Mouse (Mus musculus): ENCODE data around the gene Defb48. TPM values are rescaled to one million over a fixed set of nuclear protein-coding genes. Genes with fewer than 3 reads are reported as not detected.

Gene Defb48
- total RNA-seq, 1 experiment: not detected

DNA sequence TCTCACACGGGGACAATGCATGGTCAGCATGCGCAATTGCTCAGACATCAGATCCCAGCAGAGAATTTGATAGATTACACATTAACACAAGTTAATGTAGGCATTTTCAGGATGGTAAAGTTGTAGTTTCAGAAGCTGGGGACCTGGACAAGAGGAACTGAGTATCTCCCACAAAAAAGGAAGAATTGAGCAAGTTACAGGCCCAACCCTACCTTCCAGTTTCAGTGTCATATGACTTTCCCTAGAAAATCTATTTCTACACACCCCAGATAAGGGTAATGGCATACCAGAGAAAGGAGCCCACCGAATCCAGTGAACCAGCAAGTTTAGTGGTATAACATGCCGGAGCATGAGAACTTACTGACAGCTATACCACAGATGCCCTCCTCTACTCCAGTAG is 20.7 kb downstream of the Defb48 start:
- no peak for TF ChIP-seq ZNF384 (IDR thresholded peaks at IDR 0.05; ENCODE audit: low read depth, low read length)
- no peak for TF ChIP-seq MAFK (IDR thresholded peaks at IDR 0.05; ENCODE audit: insufficient read depth, low read depth, low read length)
- TF ChIP-seq HCFC1 (IDR thresholded peaks at IDR 0.05; ENCODE audit: borderline replicate concordance, insufficient read depth, low read length): no peak
- TF ChIP-seq CHD2 (IDR thresholded peaks at IDR 0.05; ENCODE audit: low read depth, low read length): no peak
- TF ChIP-seq ZC3H11A (IDR thresholded peaks at IDR 0.05; ENCODE audit: borderline replicate concordance, low read depth, low read length): no peak
- H3K4me3 ChIP-seq (ENCODE audit: insufficient read depth in 1 of 2, low read depth in 1 of 2, low read length in 2 of 2, poor library complexity in 1 of 2, severe bottlenecking in 1 of 2): no peak overlapping the region
- H3K9me3 ChIP-seq (ENCODE audit: control insufficient read depth, insufficient read depth, low read depth, low read length): no peaks in the 10 kb centered on the region
- no peak overlapping the region for H3K9ac ChIP-seq (ENCODE audit: insufficient read depth, low read depth, low read length, poor library complexity, severe bottlenecking)
- H3K27ac ChIP-seq (ENCODE audit: insufficient read depth, low read depth, low read length, poor library complexity, severe bottlenecking): no peak overlapping the region
- no peak for DNase-seq (ENCODE audit: low read depth, low spot score)
- in situ Hi-C loops (cut with MboI; ENCODE audit: low sequenced_read_pairs in 2 of 2, unreplicated experiment in 2 of 2): no loop called here
- no peaks in the 10 kb centered on the region for H3K36me3 ChIP-seq (ENCODE audit: control insufficient read depth, insufficient read depth, low read length, poor library complexity, severe bottlenecking)
- peaks cover 0 to 10% of the 10 kb centered on the region in 2 experiments; a peak in 2 of 4 replicates for H3K4me1 ChIP-seq (ENCODE audit: control insufficient read depth in 2 of 2, insufficient read depth in 2 of 2, low read length in 2 of 2, poor library complexity in 1 of 2)

DNA sequence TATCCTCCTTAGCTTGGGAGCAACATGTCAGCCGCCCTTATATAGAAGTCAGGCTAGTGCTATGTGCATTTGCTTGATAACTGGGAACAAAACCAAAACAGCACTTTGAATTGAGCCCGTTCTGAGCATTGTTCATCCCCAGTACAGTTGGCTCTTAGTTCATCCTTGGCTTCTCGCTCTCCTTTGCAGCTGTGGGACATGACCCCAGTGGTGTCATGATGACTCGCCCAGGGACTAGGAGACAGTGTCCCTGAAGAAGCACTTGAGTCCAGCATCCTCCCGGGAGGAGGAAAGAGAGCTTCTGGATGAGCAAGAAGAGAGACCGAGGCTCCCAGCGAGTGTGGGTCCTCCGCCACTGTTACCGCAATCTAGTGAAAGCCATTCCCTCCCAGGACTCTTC is 28.2 kb downstream of the Defb48 start:
- Histone ChIP-seq H3K4me3 (ENCODE audit: insufficient read depth in 1 of 2, low read depth in 1 of 2, low read length in 2 of 2, poor library complexity in 1 of 2, severe bottlenecking in 1 of 2) (no peak overlapping the region), H3K4me1 (ENCODE audit: control insufficient read depth in 2 of 2, insufficient read depth in 2 of 2, low read length in 2 of 2, poor library complexity in 1 of 2) (no peaks in the 10 kb centered on the region), H3K9me3 (ENCODE audit: control insufficient read depth, insufficient read depth, low read depth, low read length) (no peaks in the 10 kb centered on the region), H3K27ac (ENCODE audit: insufficient read depth, low read depth, low read length, poor library complexity, severe bottlenecking) (no peak overlapping the region), H3K36me3 (ENCODE audit: control insufficient read depth, insufficient read depth, low read length, poor library complexity, severe bottlenecking) (peaks cover 9% of the 10 kb centered on the region; the same call in 1 of the 2 replicates), H3K9ac (ENCODE audit: insufficient read depth, low read depth, low read length, poor library complexity, severe bottlenecking) (no peak overlapping the region)
- in situ Hi-C loops (cut with MboI; ENCODE audit: low sequenced_read_pairs in 2 of 2, unreplicated experiment in 2 of 2): no loop called here
- TF ChIP-seq HCFC1 (IDR thresholded peaks at IDR 0.05; ENCODE audit: borderline replicate concordance, insufficient read depth, low read length) (no peak), MAFK (IDR thresholded peaks at IDR 0.05; ENCODE audit: insufficient read depth, low read depth, low read length) (no peak), ZC3H11A (IDR thresholded peaks at IDR 0.05; ENCODE audit: borderline replicate concordance, low read depth, low read length) (no peak), CHD2 (IDR thresholded peaks at IDR 0.05; ENCODE audit: low read depth, low read length) (no peak), ZNF384 (IDR thresholded peaks at IDR 0.05; ENCODE audit: low read depth, low read length) (no peak)
- DNase-seq (ENCODE audit: low read depth, low spot score): no peak

DNA sequence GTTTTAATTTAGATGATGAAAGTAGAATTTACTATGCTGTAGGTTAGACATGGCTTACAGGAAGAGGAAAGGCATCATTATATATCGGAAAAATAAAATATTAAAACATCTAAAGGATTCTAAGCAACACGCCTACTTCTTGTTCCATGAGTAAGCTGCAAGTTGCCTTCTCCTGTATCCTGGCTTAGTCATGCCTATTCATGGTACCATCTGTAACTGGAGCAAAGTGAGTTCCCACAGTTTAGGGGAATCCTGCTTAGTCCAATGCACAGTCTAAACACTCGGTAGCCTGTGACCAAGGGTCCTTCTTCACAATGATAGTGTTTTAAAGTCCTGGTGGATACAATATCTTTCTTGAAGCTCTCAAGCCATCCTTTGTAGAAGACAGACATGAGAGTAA is 37.5 kb downstream of the Defb48 start:
- Histone ChIP-seq H3K9me3 (ENCODE audit: control insufficient read depth, insufficient read depth, low read depth, low read length) (no peaks in the 10 kb centered on the region), H3K9ac (ENCODE audit: insufficient read depth, low read depth, low read length, poor library complexity, severe bottlenecking) (no peak overlapping the region), H3K36me3 (ENCODE audit: control insufficient read depth, insufficient read depth, low read length, poor library complexity, severe bottlenecking) (peaks cover 2% of the 10 kb centered on the region), H3K27ac (ENCODE audit: insufficient read depth, low read depth, low read length, poor library complexity, severe bottlenecking) (no peak overlapping the region), H3K4me1 (ENCODE audit: control insufficient read depth in 2 of 2, insufficient read depth in 2 of 2, low read length in 2 of 2, poor library complexity in 1 of 2) (no peaks in the 10 kb centered on the region), H3K4me3 (ENCODE audit: insufficient read depth in 1 of 2, low read depth in 1 of 2, low read length in 2 of 2, poor library complexity in 1 of 2, severe bottlenecking in 1 of 2) (no peak overlapping the region)
- in situ Hi-C loops (cut with MboI; ENCODE audit: low sequenced_read_pairs in 2 of 2, unreplicated experiment in 2 of 2): loop anchor here in 1 of 2 experiments (25.0 kb wide), 1 partner anchor 459 kb away; no protein-coding TSS in a partner anchor
- DNase-seq (ENCODE audit: low read depth, low spot score): no peak
- TF ChIP-seq CHD2 (IDR thresholded peaks at IDR 0.05; ENCODE audit: low read depth, low read length) (no peak), HCFC1 (IDR thresholded peaks at IDR 0.05; ENCODE audit: borderline replicate concordance, insufficient read depth, low read length) (no peak), ZNF384 (IDR thresholded peaks at IDR 0.05; ENCODE audit: low read depth, low read length) (no peak), ZC3H11A (IDR thresholded peaks at IDR 0.05; ENCODE audit: borderline replicate concordance, low read depth, low read length) (no peak)

DNA sequence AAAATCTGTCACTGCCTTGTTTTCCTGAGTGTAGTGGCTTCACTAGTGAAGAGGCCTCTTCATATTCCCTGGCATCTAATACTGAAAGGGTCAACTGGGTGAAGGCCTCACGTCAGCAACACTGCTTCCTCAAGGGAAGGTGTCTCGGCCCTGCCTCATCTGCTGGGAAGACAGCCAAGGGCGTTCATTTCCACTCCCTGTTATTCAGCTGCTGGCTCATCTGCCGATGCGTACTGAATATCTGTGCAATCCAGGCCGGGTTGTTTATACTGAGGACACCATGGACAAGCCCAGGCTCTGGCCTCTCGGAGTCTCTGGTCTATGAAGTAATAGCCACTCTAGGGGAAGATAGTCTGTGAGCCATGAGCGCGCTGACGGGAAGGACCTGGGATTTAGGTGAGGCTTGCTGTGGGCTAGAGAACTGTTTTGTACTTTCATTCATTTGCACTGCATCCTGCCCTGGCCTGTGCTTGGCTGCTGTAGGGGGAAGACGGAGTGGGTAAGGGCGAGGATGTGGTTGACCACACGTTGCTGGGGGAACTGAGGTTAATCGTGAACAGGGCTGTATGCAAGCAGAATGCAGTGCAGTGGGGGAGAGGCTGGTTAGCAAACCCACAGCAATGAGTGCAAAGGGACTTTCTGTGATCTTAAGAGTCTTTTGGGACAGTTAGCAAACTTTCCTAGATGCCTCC is 43.8 kb downstream of the Defb48 start:
- Histone ChIP-seq H3K9ac (ENCODE audit: insufficient read depth, low read depth, low read length, poor library complexity, severe bottlenecking) (no peak overlapping the region), H3K36me3 (ENCODE audit: control insufficient read depth, insufficient read depth, low read length, poor library complexity, severe bottlenecking) (peaks cover 3% of the 10 kb centered on the region; the same call in 1 of the 2 replicates), H3K27ac (ENCODE audit: insufficient read depth, low read depth, low read length, poor library complexity, severe bottlenecking) (no peak overlapping the region), H3K9me3 (ENCODE audit: control insufficient read depth, insufficient read depth, low read depth, low read length) (no peaks in the 10 kb centered on the region), H3K4me1 (ENCODE audit: control insufficient read depth in 2 of 2, insufficient read depth in 2 of 2, low read length in 2 of 2, poor library complexity in 1 of 2) (peaks cover 2 to 6% of the 10 kb centered on the region in 2 experiments; a peak in 1 of 4 replicates), H3K4me3 (ENCODE audit: insufficient read depth in 1 of 2, low read depth in 1 of 2, low read length in 2 of 2, poor library complexity in 1 of 2, severe bottlenecking in 1 of 2) (no peak overlapping the region)
- DNase-seq (ENCODE audit: low read depth, low spot score): no peak
- TF ChIP-seq ZC3H11A (IDR thresholded peaks at IDR 0.05; ENCODE audit: borderline replicate concordance, low read depth, low read length) (no peak), CHD2 (IDR thresholded peaks at IDR 0.05; ENCODE audit: low read depth, low read length) (no peak), HCFC1 (IDR thresholded peaks at IDR 0.05; ENCODE audit: borderline replicate concordance, insufficient read depth, low read length) (no peak), MAFK (IDR thresholded peaks at IDR 0.05; ENCODE audit: insufficient read depth, low read depth, low read length) (no peak), ZNF384 (IDR thresholded peaks at IDR 0.05; ENCODE audit: low read depth, low read length) (no peak)
- in situ Hi-C loops (cut with MboI; ENCODE audit: low sequenced_read_pairs in 2 of 2, unreplicated experiment in 2 of 2): loop anchor here in 1 of 2 experiments (25.0 kb wide), 1 partner anchor 453 kb away; no protein-coding TSS in a partner anchor

Data from ES-E14 (cell line).